Comparison of ENCODE assay signal across 7 mouse cellular contexts in the genomic region with DNA sequence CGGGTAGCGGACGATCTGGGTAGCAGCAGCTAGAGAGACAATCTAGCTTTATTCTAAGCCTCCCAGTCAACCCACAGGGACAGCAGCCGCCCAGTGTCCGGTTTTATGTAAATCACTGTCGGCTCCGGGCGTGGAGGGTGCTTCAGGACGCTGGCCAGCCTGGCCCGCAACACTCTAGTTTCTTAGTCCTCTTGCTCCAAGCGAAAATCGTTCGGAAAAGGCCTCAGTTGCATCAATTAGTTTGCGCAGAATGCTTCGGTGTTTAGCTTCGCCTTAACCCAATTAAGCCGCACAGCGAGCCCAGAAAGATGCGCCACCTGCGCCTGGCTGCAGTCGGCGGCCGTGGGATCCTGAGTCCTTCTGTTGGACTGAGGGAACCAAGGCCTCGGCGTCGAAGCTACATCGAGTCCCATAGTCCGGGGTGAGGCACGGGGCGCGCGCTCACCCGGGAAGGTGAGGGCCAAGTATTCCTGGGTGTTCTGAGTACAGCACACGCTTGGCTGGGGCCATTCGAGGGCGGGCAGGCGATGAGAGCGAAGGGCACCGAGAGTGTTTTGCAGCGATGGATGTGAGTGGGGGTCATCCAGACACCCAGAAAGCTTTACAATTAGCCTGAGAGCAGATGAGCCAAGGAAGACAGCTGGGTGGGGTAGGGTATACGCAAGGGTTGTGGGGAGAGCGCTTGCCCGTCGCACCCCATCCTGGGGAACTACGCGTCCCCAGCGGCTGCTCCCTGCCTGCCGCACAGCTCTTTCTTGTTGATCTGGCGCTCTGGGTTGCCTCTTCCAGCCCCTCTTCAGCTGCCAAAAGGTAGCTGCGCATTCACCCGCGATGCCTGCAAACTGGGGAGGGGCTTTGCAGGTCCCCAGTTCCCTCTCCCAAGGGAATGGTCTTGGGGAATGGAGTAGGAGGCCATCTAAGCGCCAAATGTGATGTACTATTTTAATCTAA. TPM values are rescaled to one million over a fixed set of nuclear protein-coding genes. Genes with fewer than 3 reads are reported as not detected.
DNase-seq lines count a peak whose midpoint lies in the region; ATAC-seq lines count a peak whose summit lies in the region.

No protein-coding gene starts in this region.

- no peak for DNase-seq in lung, postnatal 25 days (ENCODE audit: low spot score)
- DNase-seq in cerebellum, adult 9-11 months, result peak; percentile 77
- DNase-seq in gastrocnemius, postnatal 10 days, result peak; percentile 44
- peak; percentile 70 for DNase-seq in limb, embryonic 11.5 days (ENCODE audit: low spot score)
- DNase-seq in natural killer cell, adult 2 months (ENCODE audit: low spot score in 2 of 2), result no peak

- H3K27me3 ChIP-seq in lung, embryonic 15.5 days, result peaks cover 67% of the 10 kb centered on the region
- H3K27me3 ChIP-seq in limb, embryonic 11.5 days (ENCODE audit: control insufficient read depth, insufficient read depth, low read length), result peaks cover 4% of the 10 kb centered on the region; the same call in 1 of the 2 replicates
- H3K27me3 ChIP-seq in stomach, embryonic 15.5 days (replicated peaks), result peaks cover 43% of the 10 kb centered on the region

- H3K27ac ChIP-seq in lung, embryonic 15.5 days, result no peak overlapping the region
- H3K27ac ChIP-seq in limb, embryonic 11.5 days (replicated peaks; ENCODE audit: low read depth, low read length), result peak overlapping the region; percentile 33; the same call in 1 of the 2 replicates
- H3K27ac ChIP-seq in stomach, embryonic 15.5 days, result no peak overlapping the region

- peaks cover 25% of the 10 kb centered on the region for H3K4me1 ChIP-seq in lung, embryonic 15.5 days
- peaks cover 14% of the 10 kb centered on the region for H3K4me1 ChIP-seq in limb, embryonic 11.5 days (ENCODE audit: control insufficient read depth, insufficient read depth, low read length)
- H3K4me1 ChIP-seq in stomach, embryonic 15.5 days, result no peaks in the 10 kb centered on the region; the same call in none of the 2 replicates

- no peak overlapping the region for H3K9ac ChIP-seq in lung, embryonic 15.5 days
- peak overlapping the region; percentile 71 for H3K9ac ChIP-seq in limb, embryonic 11.5 days (ENCODE audit: low read length)
- no peak overlapping the region for H3K9ac ChIP-seq in stomach, embryonic 15.5 days

- no peaks in the 10 kb centered on the region for H3K9me3 ChIP-seq in lung, embryonic 15.5 days
- H3K9me3 ChIP-seq in limb, embryonic 11.5 days (ENCODE audit: control insufficient read depth, low read length), result no peaks in the 10 kb centered on the region
- H3K9me3 ChIP-seq in stomach, embryonic 15.5 days, result no peaks in the 10 kb centered on the region

- H3K36me3 ChIP-seq in lung, embryonic 15.5 days, result no peaks in the 10 kb centered on the region
- H3K36me3 ChIP-seq in limb, embryonic 11.5 days (ENCODE audit: control insufficient read depth, insufficient read depth, low read length), result no peaks in the 10 kb centered on the region
- no peaks in the 10 kb centered on the region for H3K36me3 ChIP-seq in stomach, embryonic 15.5 days

- peak overlapping the region; percentile 34 for H3K4me2 ChIP-seq in lung, embryonic 15.5 days
- peak overlapping the region; percentile 88 for H3K4me2 ChIP-seq in limb, embryonic 11.5 days (ENCODE audit: low read depth, severe bottlenecking)
- peak overlapping the region; percentile 29 for H3K4me2 ChIP-seq in stomach, embryonic 15.5 days

- no peak for ATAC-seq in lung, embryonic 15.5 days (ENCODE audit: borderline replicate concordance, extremely low read depth, low FRiP score, low TSS enrichment)
- peak; percentile 52; the same call in 1 of the 2 replicates for ATAC-seq in limb, embryonic 11.5 days (ENCODE audit: insufficient number of reproducible peaks, low FRiP score, low TSS enrichment, low read depth)
- ATAC-seq in stomach, embryonic 15.5 days (ENCODE audit: insufficient read depth, low FRiP score, low read depth), result no peak; the same call in 1 of the 2 replicates

- 7% methylated on average over 53 of the region's 53 CpGs for WGBS in lung, embryonic 15.5 days
- WGBS in limb, embryonic 11.5 days, result under 1% methylated on average over 53 of the region's 53 CpGs
- WGBS in stomach, embryonic 15.5 days, result 11% methylated on average over 53 of the region's 53 CpGs

- H3K4me3 ChIP-seq in lung, embryonic 15.5 days, result no peak overlapping the region
- H3K4me3 ChIP-seq in limb, embryonic 11.5 days (ENCODE audit: low read depth, low read length), result peak overlapping the region; percentile 35
- H3K4me3 ChIP-seq in stomach, embryonic 15.5 days (replicated peaks), result peak overlapping the region; percentile 0; the same call in 1 of the 2 replicates

RNA-seq across cellular contexts. Expression of gene Mab21l1, which starts 1.9 kb away (rescaled TPM):
- 0.54 and 1.1 TPM in 2 replicates for polyA plus RNA-seq in lung, embryonic 15.5 days (2015; fragmentation: Nextera tagmentation; extraction: Ambion mirVana)
- total RNA-seq in gastrocnemius, postnatal 10 days (2021), result 1 to 10 TPM; 3.1 to 3.3 TPM
- polyA plus RNA-seq in limb, embryonic 11.5 days (2014; fragmentation: Nextera tagmentation; extraction: Ambion mirVana), result 81.1 and 84.6 TPM in 2 replicates
- 8.9 and 9.9 TPM in 2 replicates for polyA plus RNA-seq in stomach, embryonic 15.5 days (2015; fragmentation: Nextera tagmentation; extraction: Ambion mirVana)

Comparison
In these comparisons a context has a peak if more than half of its experiments do, and no peak if none do; other contexts are left out.
1. H3K4me2 ChIP-seq: peak in every context shown above with its lines; median percentile 88 in limb, embryonic 11.5 days; 34 in lung, embryonic 15.5 days; 29 in stomach, embryonic 15.5 days.
2. DNase-seq: peak in cerebellum, adult 9-11 months (single experiment), gastrocnemius, postnatal 10 days (single experiment) and limb, embryonic 11.5 days (single experiment); none in lung, postnatal 25 days (single experiment) and natural killer cell, adult 2 months (0 of 2).